Mouse (Mus musculus): ENCODE data around the gene Efcab11. TPM values are rescaled to one million over a fixed set of nuclear protein-coding genes. Genes with fewer than 3 reads are reported as not detected.

Efcab11 gene
- polyA plus RNA-seq, 1 experiment from 2014 or later = 13.1 TPM

DNA sequence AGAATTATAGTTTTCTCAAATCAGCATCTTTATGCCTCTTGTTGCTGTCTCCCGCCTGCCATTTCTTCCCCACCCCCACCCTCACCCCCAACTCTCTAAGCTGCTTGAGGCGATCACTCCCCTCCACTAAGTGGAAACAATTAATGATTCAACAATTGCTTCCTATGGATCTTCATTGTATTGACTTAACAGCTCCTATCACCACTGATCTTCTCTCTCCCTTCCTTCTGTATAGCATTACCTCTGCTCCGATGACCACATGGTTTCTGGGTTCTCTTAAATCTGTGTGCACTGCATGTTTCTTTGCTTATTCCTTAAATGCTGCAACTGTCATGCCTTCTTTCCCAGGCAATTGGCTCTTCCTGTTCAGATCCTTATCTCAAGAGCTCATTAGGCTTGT, 120.2 kb downstream of the Efcab11 start:
- Histone ChIP-seq H3K9me3 (replicated peaks; ENCODE audit: control insufficient read depth, low read length) (no peaks in the 10 kb centered on the region), H3K4me1 (ENCODE audit: control insufficient read depth, insufficient read depth, low read length) (no peaks in the 10 kb centered on the region), H3K4me3 (ENCODE audit: low read depth, low read length) (no peak overlapping the region), H3K27me3 (ENCODE audit: control insufficient read depth, insufficient read depth, low read length) (no peaks in the 10 kb centered on the region), H3K9ac (ENCODE audit: low read depth, low read length) (no peak overlapping the region), H3K36me3 (ENCODE audit: control insufficient read depth, insufficient read depth, low read length) (no peaks in the 10 kb centered on the region), H3K27ac (ENCODE audit: low read depth, low read length) (no peak overlapping the region), H3K4me2 (no peak overlapping the region)
- ATAC-seq (replicated peaks; ENCODE audit: insufficient number of reproducible peaks, low FRiP score, low TSS enrichment) = no peak
- 76% methylated on average over 3 of the region's 3 CpGs for WGBS (ENCODE audit: insufficient replicate concordance)

DNA sequence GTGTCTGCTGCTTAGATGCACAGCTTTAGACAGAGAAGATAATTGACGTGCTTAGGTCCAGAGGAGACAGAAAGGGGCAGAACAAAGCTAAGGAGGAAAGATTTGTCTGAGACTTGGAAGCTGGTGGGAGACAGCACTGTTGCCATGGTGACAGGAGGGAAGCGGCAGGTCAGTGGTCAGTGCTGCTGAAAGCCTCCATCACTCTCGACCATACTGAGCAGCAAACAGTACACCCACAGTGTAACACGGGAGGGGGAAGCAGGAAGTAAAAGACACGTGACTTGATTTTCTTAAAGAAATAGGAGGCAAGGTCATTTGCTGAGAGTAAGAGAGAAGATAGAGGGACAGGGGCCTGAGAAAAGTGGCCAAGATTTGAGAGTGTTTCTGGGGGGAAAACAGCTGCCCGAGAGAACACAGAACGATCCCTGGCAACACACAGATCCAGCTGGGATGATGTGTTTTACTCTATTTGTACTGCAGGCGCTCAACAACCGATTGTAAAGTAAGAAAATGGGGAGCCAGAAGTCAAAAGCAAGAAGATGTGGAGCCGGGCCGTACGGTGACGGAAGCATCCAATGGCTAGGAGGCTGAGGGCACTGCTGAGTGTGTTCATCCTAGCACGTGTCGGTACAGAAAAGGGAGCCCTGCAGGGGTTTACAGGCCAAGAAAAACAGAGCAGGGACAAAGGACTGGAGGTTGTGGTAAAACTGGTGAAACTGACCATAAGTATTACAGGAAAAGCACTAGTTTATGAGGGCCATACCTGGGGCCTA, 126.3 kb downstream of the Efcab11 start:
- Histone ChIP-seq H3K4me3 (ENCODE audit: low read depth, low read length) (no peak overlapping the region), H3K4me1 (ENCODE audit: control insufficient read depth, insufficient read depth, low read length) (peaks cover 2% of the 10 kb centered on the region; the same call in 1 of the 2 replicates), H3K27ac (ENCODE audit: low read depth, low read length) (no peak overlapping the region), H3K4me2 (no peak overlapping the region), H3K27me3 (ENCODE audit: control insufficient read depth, insufficient read depth, low read length) (no peaks in the 10 kb centered on the region), H3K9me3 (replicated peaks; ENCODE audit: control insufficient read depth, low read length) (no peaks in the 10 kb centered on the region), H3K9ac (ENCODE audit: low read depth, low read length) (no peak overlapping the region), H3K36me3 (ENCODE audit: control insufficient read depth, insufficient read depth, low read length) (no peaks in the 10 kb centered on the region)
- ATAC-seq (replicated peaks; ENCODE audit: insufficient number of reproducible peaks, low FRiP score, low TSS enrichment) = no peak
- 67% methylated on average over 15 of the region's 15 CpGs for WGBS (ENCODE audit: insufficient replicate concordance)

DNA sequence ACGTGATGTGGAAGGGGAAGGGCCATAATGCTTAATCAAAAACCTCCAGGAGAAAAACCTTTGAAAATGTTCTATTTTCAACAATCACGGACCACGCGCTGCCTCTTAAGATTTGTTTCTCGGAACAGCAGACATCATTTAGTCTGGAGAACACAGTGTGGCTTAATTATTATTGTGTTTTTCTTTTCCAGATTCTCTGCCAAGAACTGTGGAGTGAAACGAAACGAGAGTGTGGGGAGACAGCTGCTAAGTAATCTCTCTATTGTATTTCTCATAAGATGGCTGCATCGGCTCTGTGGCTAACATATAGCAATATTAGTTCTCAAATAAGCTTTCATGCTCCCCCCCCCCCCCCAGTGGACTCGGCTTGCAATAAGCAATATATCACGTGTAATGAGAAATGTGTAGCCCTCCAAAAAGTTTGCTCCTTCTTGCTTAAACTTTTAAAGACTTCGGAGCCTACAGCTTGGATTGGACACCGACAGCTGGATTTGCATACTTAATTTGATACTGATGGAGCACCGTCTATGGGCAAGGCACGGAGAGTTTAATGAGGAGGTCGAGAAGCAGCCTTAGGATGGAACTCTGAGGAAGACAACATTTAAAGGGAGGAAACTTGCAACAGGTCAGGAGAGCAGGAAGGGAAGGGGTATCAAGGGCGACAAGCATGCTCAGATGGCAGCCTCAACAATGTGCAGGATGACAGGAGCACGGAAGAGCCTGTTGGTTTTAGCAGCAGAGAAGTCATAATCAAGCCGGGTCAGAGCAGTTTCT, 127.1 kb downstream of the Efcab11 start:
- no peak overlapping the region for H3K4me2 ChIP-seq

GRCm38 (mm10) chr12:99756213-99756612, 128.0 kb downstream of the Efcab11 start:
- Histone ChIP-seq H3K36me3 (ENCODE audit: control insufficient read depth, insufficient read depth, low read length) (no peaks in the 10 kb centered on the region), H3K9me3 (replicated peaks; ENCODE audit: control insufficient read depth, low read length) (no peaks in the 10 kb centered on the region), H3K4me2 (no peak overlapping the region), H3K4me3 (ENCODE audit: low read depth, low read length) (no peak overlapping the region), H3K4me1 (ENCODE audit: control insufficient read depth, insufficient read depth, low read length) (peaks cover 4% of the 10 kb centered on the region; the same call in 1 of the 2 replicates), H3K9ac (ENCODE audit: low read depth, low read length) (no peak overlapping the region), H3K27me3 (ENCODE audit: control insufficient read depth, insufficient read depth, low read length) (no peaks in the 10 kb centered on the region), H3K27ac (ENCODE audit: low read depth, low read length) (no peak overlapping the region)
- no peak for ATAC-seq (replicated peaks; ENCODE audit: insufficient number of reproducible peaks, low FRiP score, low TSS enrichment)
- 87% methylated on average over 9 of the region's 9 CpGs for WGBS (ENCODE audit: insufficient replicate concordance)

More for the DNA sequence above, 127.1 kb downstream of the Efcab11 start:
- 73% methylated on average over 18 of the region's 18 CpGs for WGBS (ENCODE audit: insufficient replicate concordance)
- Histone ChIP-seq H3K36me3 (ENCODE audit: control insufficient read depth, insufficient read depth, low read length) (no peaks in the 10 kb centered on the region), H3K27me3 (ENCODE audit: control insufficient read depth, insufficient read depth, low read length) (no peaks in the 10 kb centered on the region), H3K9ac (ENCODE audit: low read depth, low read length) (no peak overlapping the region), H3K4me3 (ENCODE audit: low read depth, low read length) (no peak overlapping the region), H3K4me1 (ENCODE audit: control insufficient read depth, insufficient read depth, low read length) (peaks cover 4% of the 10 kb centered on the region; the same call in 1 of the 2 replicates), H3K27ac (ENCODE audit: low read depth, low read length) (no peak overlapping the region), H3K9me3 (replicated peaks; ENCODE audit: control insufficient read depth, low read length) (no peaks in the 10 kb centered on the region)
- ATAC-seq (replicated peaks; ENCODE audit: insufficient number of reproducible peaks, low FRiP score, low TSS enrichment) = no peak

- no peak overlapping the region for H3K4me3 ChIP-seq (ENCODE audit: low read depth, low read length)
- no peak overlapping the region for H3K4me2 ChIP-seq
- 51% methylated on average over 11 of the region's 11 CpGs for WGBS (ENCODE audit: insufficient replicate concordance)
- no peak for ATAC-seq (replicated peaks; ENCODE audit: insufficient number of reproducible peaks, low FRiP score, low TSS enrichment)
- H3K9me3 ChIP-seq (replicated peaks; ENCODE audit: control insufficient read depth, low read length) = no peaks in the 10 kb centered on the region
- H3K27me3 ChIP-seq (ENCODE audit: control insufficient read depth, insufficient read depth, low read length) = no peaks in the 10 kb centered on the region
- H3K36me3 ChIP-seq (ENCODE audit: control insufficient read depth, insufficient read depth, low read length) = no peaks in the 10 kb centered on the region
- peaks cover 4% of the 10 kb centered on the region; the same call in 1 of the 2 replicates for H3K4me1 ChIP-seq (ENCODE audit: control insufficient read depth, insufficient read depth, low read length)
- no peak overlapping the region for H3K27ac ChIP-seq (ENCODE audit: low read depth, low read length)
- H3K9ac ChIP-seq (ENCODE audit: low read depth, low read length) = no peak overlapping the region
These were observed 131.3 kb downstream of the Efcab11 start for GRCm38 (mm10) chr12:99752986-99753385.

- H3K4me2 ChIP-seq = no peak overlapping the region
- no peaks in the 10 kb centered on the region for H3K36me3 ChIP-seq (ENCODE audit: control insufficient read depth, insufficient read depth, low read length)
- no peaks in the 10 kb centered on the region for H3K27me3 ChIP-seq (ENCODE audit: control insufficient read depth, insufficient read depth, low read length)
- no peak overlapping the region for H3K9ac ChIP-seq (ENCODE audit: low read depth, low read length)
- H3K9me3 ChIP-seq (replicated peaks; ENCODE audit: control insufficient read depth, low read length) = no peaks in the 10 kb centered on the region
- no peak overlapping the region for H3K27ac ChIP-seq (ENCODE audit: low read depth, low read length)
- H3K4me3 ChIP-seq (ENCODE audit: low read depth, low read length) = no peak overlapping the region
- H3K4me1 ChIP-seq (ENCODE audit: control insufficient read depth, insufficient read depth, low read length) = peaks cover 4% of the 10 kb centered on the region; the same call in 1 of the 2 replicates
- ATAC-seq (replicated peaks; ENCODE audit: insufficient number of reproducible peaks, low FRiP score, low TSS enrichment) = no peak
- 54% methylated on average over 3 of the region's 3 CpGs for WGBS (ENCODE audit: insufficient replicate concordance)
These were observed 134.8 kb downstream of the Efcab11 start for GRCm38 (mm10) chr12:99749391-99749790.

DNA sequence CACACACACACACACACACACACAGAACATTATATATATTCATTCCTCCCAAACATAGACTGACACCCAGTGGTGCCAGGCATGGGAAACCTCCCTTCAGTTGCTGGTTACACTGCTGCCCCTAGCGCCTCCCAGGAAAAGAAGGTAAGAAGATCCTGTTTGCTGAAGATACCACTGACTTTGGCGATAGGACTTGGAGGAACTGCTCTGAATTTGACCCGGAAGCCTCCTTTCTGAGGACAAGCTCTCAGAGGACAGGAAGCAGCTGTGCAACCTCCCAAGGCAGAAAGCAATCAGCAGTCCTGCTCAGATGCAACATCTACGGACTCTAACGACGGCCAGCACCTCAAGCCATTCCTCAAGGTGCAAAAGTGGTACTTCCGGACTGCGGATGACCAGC, 142.6 kb downstream of the Efcab11 start:
- no peak overlapping the region for H3K9ac ChIP-seq (ENCODE audit: low read depth, low read length)
- no peaks in the 10 kb centered on the region for H3K4me1 ChIP-seq (ENCODE audit: control insufficient read depth, insufficient read depth, low read length)
- no peak overlapping the region for H3K4me2 ChIP-seq
- ATAC-seq (replicated peaks; ENCODE audit: insufficient number of reproducible peaks, low FRiP score, low TSS enrichment) = no peak
- H3K36me3 ChIP-seq (ENCODE audit: control insufficient read depth, insufficient read depth, low read length) = no peaks in the 10 kb centered on the region
- H3K27me3 ChIP-seq (ENCODE audit: control insufficient read depth, insufficient read depth, low read length) = no peaks in the 10 kb centered on the region
- no peaks in the 10 kb centered on the region for H3K9me3 ChIP-seq (replicated peaks; ENCODE audit: control insufficient read depth, low read length)
- H3K4me3 ChIP-seq (ENCODE audit: low read depth, low read length) = no peak overlapping the region
- 70% methylated on average over 8 of the region's 8 CpGs for WGBS (ENCODE audit: insufficient replicate concordance)
- H3K27ac ChIP-seq (ENCODE audit: low read depth, low read length) = no peak overlapping the region

DNA sequence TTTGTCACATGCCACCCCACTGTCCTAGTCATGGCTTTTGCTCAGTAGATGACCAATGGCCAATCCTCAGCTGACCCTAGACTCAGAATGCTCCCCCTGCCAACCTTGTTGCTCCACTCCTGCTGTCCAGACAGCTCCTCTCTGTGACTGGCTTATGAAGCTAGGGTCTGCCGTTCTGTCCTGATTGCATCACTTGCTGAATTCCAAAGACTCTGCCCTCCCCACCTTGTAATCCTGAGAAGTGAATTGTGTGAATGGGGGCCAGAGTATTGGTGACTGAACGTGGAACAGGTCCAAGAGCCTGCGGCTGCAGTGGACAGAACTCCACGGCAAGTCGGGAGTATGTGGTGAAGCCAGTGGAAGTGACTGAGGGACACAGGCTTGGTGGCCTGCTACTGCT, 145.0 kb downstream of the Efcab11 start:
- no peak overlapping the region for H3K9ac ChIP-seq (ENCODE audit: low read depth, low read length)
- no peaks in the 10 kb centered on the region for H3K27me3 ChIP-seq (ENCODE audit: control insufficient read depth, insufficient read depth, low read length)
- no peaks in the 10 kb centered on the region for H3K36me3 ChIP-seq (ENCODE audit: control insufficient read depth, insufficient read depth, low read length)
- ATAC-seq (replicated peaks; ENCODE audit: insufficient number of reproducible peaks, low FRiP score, low TSS enrichment) = no peak
- H3K27ac ChIP-seq (ENCODE audit: low read depth, low read length) = no peak overlapping the region
- no peak overlapping the region for H3K4me3 ChIP-seq (ENCODE audit: low read depth, low read length)
- H3K4me1 ChIP-seq (ENCODE audit: control insufficient read depth, insufficient read depth, low read length) = no peaks in the 10 kb centered on the region
- H3K9me3 ChIP-seq (replicated peaks; ENCODE audit: control insufficient read depth, low read length) = no peaks in the 10 kb centered on the region
- H3K4me2 ChIP-seq = no peak overlapping the region
- 73% methylated on average over 5 of the region's 5 CpGs for WGBS (ENCODE audit: insufficient replicate concordance)

All from heart, embryonic 11.5 days (tissue).